Mouse (Mus musculus) forebrain, embryonic 11.5 days (tissue): ENCODE results near the gene Gp6. TPM values are rescaled to one million over a fixed set of nuclear protein-coding genes. Genes with fewer than 3 reads are reported as not detected.
A peak's percentile ranks its signal among the peaks of the same experiment; 100 is the strongest.

ENCODE experiments used
- ATAC-seq: fragments of 200-750 bp; cut with Nextera tagmentation; replicated peaks from 2 replicates; pipeline ENCODE4 v1.8.0; 2017; ENCODE audit warnings: moderate TSS enrichment; ENCODE audit not compliant: low FRiP score
- DNase-seq: peaks from one replicate; pipeline ENCODE4 v3.0.0-alpha.2; 2017; ENCODE audit warnings: low spot score
- H3K27ac ChIP-seq: fragments of 300-500 bp; sonication (generic); 2 replicates; pipeline ENCODE4 v1.5.1; 2014; ENCODE audit warnings: low read depth, low read length
- H3K27me3 ChIP-seq: fragments of 300-500 bp; sonication (generic); 2 replicates; pipeline ENCODE4 v1.6.1; 2014; ENCODE audit warnings: mild to moderate bottlenecking, low read length, mixed read lengths; ENCODE audit not compliant: control insufficient read depth, insufficient read depth
- H3K36me3 ChIP-seq: fragments of 300-500 bp; sonication (generic); 2 replicates; pipeline ENCODE4 v1.6.1; 2014; ENCODE audit warnings: mild to moderate bottlenecking, low read length, moderate library complexity, mixed read lengths; ENCODE audit not compliant: control insufficient read depth, insufficient read depth
- H3K4me1 ChIP-seq: fragments of 300-500 bp; sonication (generic); replicated peaks from 2 replicates; pipeline ENCODE4 v1.6.1; 2014; ENCODE audit warnings: low read length, mixed read lengths; ENCODE audit not compliant: control insufficient read depth, insufficient read depth
- H3K4me2 ChIP-seq: fragments of 300-500 bp; sonication (generic); 2 replicates; pipeline ENCODE4 v1.6.1; 2014; ENCODE audit warnings: low read depth, mild to moderate bottlenecking, low read length, moderate library complexity, mixed read lengths; ENCODE audit not compliant: severe bottlenecking
- H3K4me3 ChIP-seq: fragments of 300-500 bp; sonication (generic); 2 replicates; pipeline ENCODE4 v1.5.1; 2014; ENCODE audit warnings: low read depth, low read length
- H3K9ac ChIP-seq: fragments of 300-500 bp; sonication (generic); 2 replicates; pipeline ENCODE4 v1.6.1; 2014; ENCODE audit warnings: low read length
- H3K9me3 ChIP-seq: fragments of 300-500 bp; sonication (generic); 2 replicates; pipeline ENCODE4 v1.6.1; 2016; ENCODE audit warnings: low read length, mixed read lengths; ENCODE audit not compliant: control insufficient read depth
- WGBS: fragments of 180-500 bp; shearing (Covaris S2); extraction: QIAGEN DNeasy Blood & Tissue Kit; methylation state at CpG from one replicate; pipeline ENCODE4 v1.1.7; 2014; 5-methylcytosine and 5-hydroxymethylcytosine counted together
- polyA plus RNA-seq: library from polyadenylated mRNA; unstranded; fragments of >200 nt; fragmentation: Nextera tagmentation; extraction: Ambion mirVana; gene quantifications from 2 replicates; pipeline ENCODE4 v1.2.1, GENCODE M21; 2014

Gp6 gene
- 0.28 and 1.0 TPM in 2 replicates for polyA plus RNA-seq

- 83% methylated on average over 1 of the region's 1 CpGs for WGBS
These were observed at the start of gene Gp6 for GRCm38 (mm10) chr7:4397730-4398129. Gene Gp6, minus strand, starts transcription at chr7:4397744.

DNA sequence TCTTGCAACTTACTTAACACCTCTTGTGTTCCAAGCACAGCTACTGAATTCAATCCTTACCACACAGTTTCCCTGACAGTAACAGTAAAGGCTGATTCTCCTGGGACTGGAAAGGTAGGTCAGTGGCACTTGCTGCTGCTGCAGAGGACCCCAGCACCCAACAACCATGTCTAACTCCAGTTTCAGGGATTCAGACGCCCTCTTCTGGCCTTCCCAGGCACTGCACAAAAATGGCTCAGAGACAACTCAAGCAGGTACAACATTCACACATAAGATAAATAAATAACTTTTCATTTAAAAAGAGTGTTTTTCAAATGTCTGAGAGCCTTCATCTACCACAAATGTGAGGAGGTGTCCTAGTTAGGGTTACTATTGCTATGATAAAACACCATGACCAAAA, 49.6 kb upstream of the Gp6 start:
- Histone ChIP-seq H3K9ac (no peak overlapping the region), H3K27me3 (no peaks in the 10 kb centered on the region), H3K36me3 (no peaks in the 10 kb centered on the region), H3K4me1 (no peaks in the 10 kb centered on the region), H3K9me3 (no peaks in the 10 kb centered on the region), H3K4me3 (no peak overlapping the region), H3K27ac (no peak overlapping the region), H3K4me2 (no peak overlapping the region)
- WGBS = 0% methylated on average over 1 of the region's 1 CpGs
- ATAC-seq (no peak), DNase-seq (no peak)

More at GRCm38 (mm10) chr7:4397730-4398129, at the start of gene Gp6:
- H3K36me3 ChIP-seq = no peaks in the 10 kb centered on the region
- ATAC-seq (no peak), DNase-seq (no peak)
- H3K9ac ChIP-seq = no peak within 1 kb of the TSS
- no peak within 1 kb of the TSS for H3K27ac ChIP-seq
- H3K27me3 ChIP-seq = no peaks in the 10 kb centered on the region
- H3K4me3 ChIP-seq = no peak within 1 kb of the TSS
- no peak within 1 kb of the TSS for H3K4me2 ChIP-seq
- H3K9me3 ChIP-seq = no peaks in the 10 kb centered on the region
- H3K4me1 ChIP-seq = no peaks in the 10 kb centered on the region

- Histone ChIP-seq H3K27me3 (no peaks in the 10 kb centered on the region), H3K9ac (peak within 1 kb of the TSS; percentile 65), H3K4me3 (peak within 1 kb of the TSS; percentile 77), H3K4me1 (no peaks in the 10 kb centered on the region), H3K4me2 (peak within 1 kb of the TSS; percentile 65), H3K9me3 (no peaks in the 10 kb centered on the region), H3K36me3 (no peaks in the 10 kb centered on the region), H3K27ac (no peak within 1 kb of the TSS)
- under 1% methylated on average over 35 of the region's 35 CpGs for WGBS
- peak; percentile 89 for DNase-seq
- peak; percentile 95 for ATAC-seq
These were observed 47.8 kb upstream of the Gp6 start, which contains the start of gene Rdh13 for GRCm38 (mm10) chr7:4445216-4445791. Gene Rdh13, minus strand, starts transcription at chr7:4445649.

DNA sequence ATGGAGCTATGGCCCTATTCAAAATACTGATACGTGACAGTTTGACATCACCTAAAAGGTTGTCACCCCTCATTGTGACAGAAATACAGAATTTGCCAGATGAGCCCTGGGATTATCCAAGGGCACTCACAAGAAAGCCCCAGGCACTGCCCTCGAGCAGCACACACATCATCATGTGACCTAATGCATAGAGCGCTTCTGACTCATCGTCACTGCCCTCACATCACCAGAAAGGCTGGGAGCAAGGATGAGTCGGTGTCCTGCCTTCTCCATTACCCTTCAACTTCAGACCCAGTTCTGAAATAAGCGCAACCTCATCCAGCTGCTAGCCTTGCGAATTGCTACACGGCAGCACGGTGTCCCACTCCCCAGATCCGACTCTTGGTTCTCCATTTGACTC, 43.0 kb upstream of the Gp6 start:
- H3K4me3 ChIP-seq = no peak overlapping the region
- H3K36me3 ChIP-seq = no peaks in the 10 kb centered on the region; the same call in 1 of the 2 replicates
- H3K27ac ChIP-seq = no peak overlapping the region
- DNase-seq (no peak), ATAC-seq (no peak)
- H3K4me1 ChIP-seq = no peaks in the 10 kb centered on the region
- no peaks in the 10 kb centered on the region for H3K9me3 ChIP-seq
- no peaks in the 10 kb centered on the region for H3K27me3 ChIP-seq
- H3K9ac ChIP-seq = no peak overlapping the region
- H3K4me2 ChIP-seq = no peak overlapping the region
- WGBS = 92% methylated on average over 10 of the region's 10 CpGs

- H3K4me2 ChIP-seq = no peak overlapping the region
- ATAC-seq = no peak
- H3K4me3 ChIP-seq = no peak overlapping the region
- no peaks in the 10 kb centered on the region for H3K4me1 ChIP-seq
- H3K27me3 ChIP-seq = no peaks in the 10 kb centered on the region
- no peak overlapping the region for H3K9ac ChIP-seq
- no peaks in the 10 kb centered on the region for H3K9me3 ChIP-seq
- peak; percentile 8 for DNase-seq
- H3K36me3 ChIP-seq = no peaks in the 10 kb centered on the region; the same call in 1 of the 2 replicates
- H3K27ac ChIP-seq = no peak overlapping the region
- WGBS = 88% methylated on average over 2 of the region's 2 CpGs
These were observed 40.2 kb upstream of the Gp6 start for GRCm38 (mm10) chr7:4437721-4438120.

DNA sequence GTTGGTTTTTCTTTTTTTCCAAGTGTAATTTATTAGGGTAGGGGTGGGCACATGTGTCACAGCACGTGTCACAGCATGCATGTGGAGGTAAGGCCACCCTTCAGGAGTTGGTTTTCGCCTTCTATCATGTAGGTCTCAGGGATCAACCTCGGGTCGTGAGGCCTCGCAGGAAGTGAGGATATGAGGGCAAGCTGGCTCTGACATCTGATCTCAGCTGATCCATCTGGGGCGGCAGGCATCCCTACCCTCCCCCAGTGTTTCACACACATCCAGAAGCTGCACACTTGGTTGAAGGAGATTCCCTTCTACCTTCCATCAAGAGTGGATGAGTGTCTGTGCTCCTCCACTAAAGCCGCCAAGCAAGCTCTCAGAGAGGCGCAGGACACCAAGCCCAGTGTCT, 34.5 kb upstream of the Gp6 start:
- Histone ChIP-seq H3K27me3 (no peaks in the 10 kb centered on the region), H3K9ac (no peak overlapping the region), H3K4me3 (no peak overlapping the region), H3K36me3 (no peaks in the 10 kb centered on the region; the same call in 1 of the 2 replicates), H3K9me3 (no peaks in the 10 kb centered on the region), H3K27ac (no peak overlapping the region), H3K4me2 (no peak overlapping the region), H3K4me1 (no peaks in the 10 kb centered on the region)
- DNase-seq = no peak
- 92% methylated on average over 8 of the region's 8 CpGs for WGBS
- ATAC-seq = no peak

DNA sequence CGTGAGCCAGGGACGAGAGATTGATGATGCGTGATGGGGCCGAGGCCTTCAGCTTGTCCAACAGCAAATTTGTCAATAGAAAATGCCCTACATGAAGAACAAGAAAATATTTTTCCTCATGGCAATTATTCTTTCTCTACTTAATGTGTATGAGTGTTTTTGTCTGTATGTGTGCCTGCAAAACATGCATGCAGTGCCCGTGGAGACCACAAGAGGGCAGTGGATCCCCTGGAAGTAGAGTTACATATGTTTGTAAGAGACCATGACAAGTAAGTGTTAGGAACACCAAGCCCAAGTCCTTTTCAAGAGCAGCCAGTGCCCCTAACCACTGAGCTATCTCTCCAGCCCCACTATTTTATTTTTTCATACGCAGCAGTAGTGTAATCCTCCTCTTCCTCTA, 34.0 kb upstream of the Gp6 start:
- H3K9me3 ChIP-seq = no peaks in the 10 kb centered on the region
- no peak overlapping the region for H3K4me2 ChIP-seq
- no peak overlapping the region for H3K4me3 ChIP-seq
- H3K27me3 ChIP-seq = no peaks in the 10 kb centered on the region
- DNase-seq (peak; percentile 89), ATAC-seq (no peak)
- H3K36me3 ChIP-seq = no peaks in the 10 kb centered on the region; the same call in 1 of the 2 replicates
- H3K4me1 ChIP-seq = no peaks in the 10 kb centered on the region
- WGBS = 80% methylated on average over 6 of the region's 6 CpGs
- H3K9ac ChIP-seq = no peak overlapping the region
- H3K27ac ChIP-seq = no peak overlapping the region

DNA sequence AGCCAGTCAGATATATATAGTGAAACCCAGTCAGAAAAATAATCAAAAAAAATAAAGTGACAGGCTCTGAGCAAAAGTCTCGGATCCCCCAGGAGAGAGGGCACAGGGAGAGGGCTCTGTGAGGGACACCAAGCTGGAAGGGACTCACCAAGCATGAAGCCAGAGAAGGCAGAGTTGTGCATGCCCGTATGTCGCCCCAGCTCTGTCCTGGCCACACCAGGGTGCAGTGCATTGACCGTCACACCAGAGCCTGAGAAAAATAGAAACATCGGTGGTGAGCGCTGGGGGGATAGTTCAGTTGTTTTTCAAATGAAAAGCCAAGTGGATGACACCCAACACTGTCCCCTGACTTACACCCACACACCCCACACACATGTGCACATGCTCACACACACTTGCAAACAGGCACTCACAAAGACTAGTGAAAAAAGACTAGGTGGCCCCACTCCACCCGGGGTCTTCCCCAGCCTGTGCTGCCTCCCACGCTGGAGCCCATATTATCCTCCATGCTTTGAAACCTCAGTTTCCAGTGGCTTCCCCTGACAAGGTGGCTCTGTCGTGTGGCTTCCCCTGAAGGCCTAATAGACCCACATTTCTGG, 32.8 kb upstream of the Gp6 start:
- no peaks in the 10 kb centered on the region for H3K4me1 ChIP-seq
- H3K9me3 ChIP-seq = no peaks in the 10 kb centered on the region
- no peaks in the 10 kb centered on the region for H3K27me3 ChIP-seq
- ATAC-seq (no peak), DNase-seq (no peak)
- H3K4me2 ChIP-seq = no peak overlapping the region
- H3K9ac ChIP-seq = no peak overlapping the region
- no peaks in the 10 kb centered on the region; the same call in 1 of the 2 replicates for H3K36me3 ChIP-seq
- WGBS = 92% methylated on average over 9 of the region's 9 CpGs
- no peak overlapping the region for H3K27ac ChIP-seq
- H3K4me3 ChIP-seq = no peak overlapping the region
